Mouse (Mus musculus) limb, embryonic 11.5 days (tissue): ENCODE data around the gene Ddo. TPM values are rescaled to one million over a fixed set of nuclear protein-coding genes. Genes with fewer than 3 reads are reported as not detected.

ENCODE experiments used
- ATAC-seq: fragments of 200-750 bp; cut with Nextera tagmentation; 2 replicates; pipeline ENCODE4 v1.8.0; 2017; ENCODE audit warnings: low read depth; ENCODE audit not compliant: insufficient number of reproducible peaks, low FRiP score, low TSS enrichment
- DNase-seq: peaks from one replicate; pipeline ENCODE4 v3.0.0-alpha.2; 2015; ENCODE audit warnings: low spot score
- H3K27ac ChIP-seq: fragments of 300-500 bp; sonication (generic); replicated peaks from 2 replicates; pipeline ENCODE4 v1.5.1; 2014; ENCODE audit warnings: low read depth, mild to moderate bottlenecking, low read length
- H3K27me3 ChIP-seq: fragments of 300-500 bp; sonication (generic); 2 replicates; pipeline ENCODE4 v1.6.1; 2014; ENCODE audit warnings: mild to moderate bottlenecking, low read length, mixed read lengths; ENCODE audit not compliant: control insufficient read depth, insufficient read depth
- H3K36me3 ChIP-seq: fragments of 300-500 bp; sonication (generic); 2 replicates; pipeline ENCODE4 v1.6.1; 2014; ENCODE audit warnings: mild to moderate bottlenecking, low read length, moderate library complexity, mixed read lengths; ENCODE audit not compliant: control insufficient read depth, insufficient read depth
- H3K4me1 ChIP-seq: fragments of 300-500 bp; sonication (generic); 2 replicates; pipeline ENCODE4 v1.6.1; 2014; ENCODE audit warnings: low read length, mixed read lengths; ENCODE audit not compliant: control insufficient read depth, insufficient read depth
- H3K4me2 ChIP-seq: fragments of 300-500 bp; sonication (generic); 2 replicates; pipeline ENCODE4 v1.6.1; 2014; ENCODE audit warnings: low read depth, mild to moderate bottlenecking, moderate library complexity; ENCODE audit not compliant: severe bottlenecking
- H3K4me3 ChIP-seq: fragments of 300-500 bp; sonication (generic); 2 replicates; pipeline ENCODE4 v1.5.1; 2014; ENCODE audit warnings: low read depth, low read length
- H3K9ac ChIP-seq: fragments of 300-500 bp; sonication (generic); 2 replicates; pipeline ENCODE4 v1.6.1; 2014; ENCODE audit warnings: mild to moderate bottlenecking, low read length
- H3K9me3 ChIP-seq: fragments of 300-500 bp; sonication (generic); 2 replicates; pipeline ENCODE4 v1.6.1; 2016; ENCODE audit warnings: low read length; ENCODE audit not compliant: control insufficient read depth
- WGBS: fragments of 180-500 bp; shearing (Covaris S2); extraction: QIAGEN DNeasy Blood & Tissue Kit; methylation state at CpG from one replicate; pipeline ENCODE4 v1.1.7; 2014; 5-methylcytosine and 5-hydroxymethylcytosine counted together
- polyA plus RNA-seq: library from polyadenylated mRNA; unstranded; fragments of >200 nt; fragmentation: Nextera tagmentation; extraction: Ambion mirVana; gene quantifications from 2 replicates; pipeline ENCODE4 v1.2.1, GENCODE M21; 2014

The Ddo gene
- polyA plus RNA-seq, 1 experiment from 2014 or later, result 0.15 TPM

GRCm38 (mm10) chr10:40672587-40673296, 42.9 kb downstream of the Ddo start:
- Histone ChIP-seq H3K9me3 (no peaks in the 10 kb centered on the region), H3K4me2 (no peak overlapping the region), H3K9ac (no peak overlapping the region), H3K27ac (no peak overlapping the region), H3K36me3 (no peaks in the 10 kb centered on the region), H3K4me3 (no peak overlapping the region), H3K4me1 (0 out of 2 replicates have a peak, but pooled peaks cover 2% of the 10 kb centered on the region), H3K27me3 (no peaks in the 10 kb centered on the region)
- no peak for ATAC-seq
- WGBS, result 62% methylated on average over 8 of the region's 8 CpGs
- no peak for DNase-seq

DNA sequence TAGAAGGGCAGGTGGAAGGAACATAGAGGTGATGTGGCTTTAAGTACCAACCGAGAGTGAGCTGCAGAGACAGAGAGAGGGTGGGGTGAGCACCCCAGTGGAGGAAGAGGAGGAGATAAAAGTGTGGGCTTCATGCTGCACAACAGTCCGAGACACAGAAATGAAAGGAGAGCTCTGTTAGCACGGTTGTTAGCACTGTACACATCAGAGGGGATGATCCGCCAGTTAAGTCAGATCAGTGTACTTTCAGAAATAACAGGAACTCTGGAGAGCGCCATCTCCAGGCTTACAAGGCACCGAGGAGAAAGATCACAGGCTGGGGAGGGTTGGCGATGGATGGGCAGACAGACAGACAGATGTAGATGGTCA, 43.5 kb downstream of the Ddo start:
- H3K4me2 ChIP-seq, result no peak overlapping the region
- H3K9ac ChIP-seq, result no peak overlapping the region
- ATAC-seq (no peak), DNase-seq (no peak)
- H3K27ac ChIP-seq, result no peak overlapping the region
- 69% methylated on average over 7 of the region's 7 CpGs for WGBS
- 0 out of 2 replicates have a peak, but pooled peaks cover 2% of the 10 kb centered on the region for H3K4me1 ChIP-seq
- no peaks in the 10 kb centered on the region for H3K27me3 ChIP-seq
- no peak overlapping the region for H3K4me3 ChIP-seq
- no peaks in the 10 kb centered on the region for H3K36me3 ChIP-seq
- H3K9me3 ChIP-seq, result no peaks in the 10 kb centered on the region

DNA sequence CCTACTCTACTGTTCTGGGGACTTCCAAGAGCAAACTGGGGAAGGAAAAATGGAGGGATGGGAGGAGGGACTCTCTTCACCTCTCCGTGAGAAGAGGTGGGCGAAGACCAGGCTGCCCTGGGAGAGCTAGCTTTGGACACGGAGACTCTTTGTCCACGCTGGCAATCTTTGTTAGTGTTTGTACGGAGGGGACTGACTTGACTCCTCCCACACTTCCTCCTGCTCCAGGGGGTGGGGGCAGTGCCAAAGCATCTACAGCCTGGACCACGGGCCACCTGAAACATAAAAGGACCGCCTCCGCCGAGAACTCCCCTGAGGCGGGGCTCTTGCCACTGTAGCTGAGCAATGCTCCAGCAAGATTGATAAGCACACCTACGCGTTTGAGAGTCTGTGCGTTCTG, 44.3 kb downstream of the Ddo start:
- Histone ChIP-seq H3K27ac (no peak overlapping the region), H3K4me3 (peak overlapping the region; percentile 27)

DNA sequence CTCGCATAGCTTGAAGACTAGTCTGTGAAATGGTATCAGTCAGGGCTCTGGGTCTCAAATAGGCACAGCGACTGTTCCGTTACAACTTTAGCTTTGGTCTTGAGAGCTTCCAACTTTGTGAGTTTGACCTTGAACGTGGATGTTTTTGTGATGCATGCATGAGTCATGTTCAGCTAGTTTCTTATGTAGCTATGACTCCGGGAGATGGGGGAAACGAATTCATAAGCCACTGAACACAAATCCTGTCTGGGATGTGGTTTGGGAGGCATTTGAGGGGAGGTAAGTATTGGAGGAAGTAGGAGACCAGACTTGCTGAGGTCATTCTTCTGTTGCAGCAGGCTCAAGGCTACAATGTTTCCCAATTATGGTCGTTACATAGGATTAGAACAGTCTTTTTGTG, 46.1 kb downstream of the Ddo start:
- H3K27me3 ChIP-seq, result no peaks in the 10 kb centered on the region
- no peaks in the 10 kb centered on the region for H3K9me3 ChIP-seq
- ATAC-seq (no peak), DNase-seq (no peak)
- 88% methylated on average over 7 of the region's 7 CpGs for WGBS
- no peak overlapping the region for H3K27ac ChIP-seq
- H3K4me1 ChIP-seq, result 0 out of 2 replicates have a peak, but pooled peaks cover 2% of the 10 kb centered on the region
- no peak overlapping the region for H3K4me2 ChIP-seq
- H3K4me3 ChIP-seq, result no peak overlapping the region
- H3K36me3 ChIP-seq, result no peaks in the 10 kb centered on the region
- H3K9ac ChIP-seq, result no peak overlapping the region

More for the DNA sequence above, 44.3 kb downstream of the Ddo start:
- peak overlapping the region; percentile 52 for H3K4me2 ChIP-seq
- peak; percentile 69 for DNase-seq
- no peaks in the 10 kb centered on the region for H3K27me3 ChIP-seq
- no peaks in the 10 kb centered on the region for H3K9me3 ChIP-seq
- no peaks in the 10 kb centered on the region for H3K36me3 ChIP-seq
- no peak for ATAC-seq
- 0 out of 2 replicates have a peak, but pooled peaks cover 2% of the 10 kb centered on the region for H3K4me1 ChIP-seq
- 6% methylated on average over 13 of the region's 13 CpGs for WGBS
- peak overlapping the region; percentile 37 for H3K9ac ChIP-seq

DNA sequence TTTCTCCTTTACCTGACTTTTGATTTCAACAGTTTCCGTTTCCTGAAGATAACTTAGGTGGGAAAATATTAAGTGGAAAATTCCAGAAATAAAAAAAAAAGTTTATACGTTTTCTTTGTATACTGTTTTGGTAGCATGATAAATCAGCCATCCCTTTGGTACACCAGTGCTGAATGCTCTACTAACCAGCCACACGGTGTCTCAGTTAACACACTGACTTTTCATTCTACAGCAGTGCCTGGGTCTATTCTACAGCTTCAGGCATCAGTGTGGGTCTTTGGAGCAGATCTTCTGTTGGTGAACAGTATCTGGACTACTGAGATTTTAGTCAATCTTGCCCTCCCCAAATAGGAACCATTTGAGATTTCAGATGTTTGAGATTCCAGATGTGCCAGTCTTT, 48.7 kb downstream of the Ddo start:
- Histone ChIP-seq H3K27me3 (no peaks in the 10 kb centered on the region), H3K27ac (no peak overlapping the region), H3K4me1 (0 out of 2 replicates have a peak, but pooled peaks cover 6% of the 10 kb centered on the region), H3K4me3 (no peak overlapping the region), H3K9me3 (no peaks in the 10 kb centered on the region), H3K9ac (no peak overlapping the region), H3K4me2 (no peak overlapping the region), H3K36me3 (no peaks in the 10 kb centered on the region)
- DNase-seq (no peak), ATAC-seq (no peak)
- WGBS, result 83% methylated on average over 3 of the region's 3 CpGs

DNA sequence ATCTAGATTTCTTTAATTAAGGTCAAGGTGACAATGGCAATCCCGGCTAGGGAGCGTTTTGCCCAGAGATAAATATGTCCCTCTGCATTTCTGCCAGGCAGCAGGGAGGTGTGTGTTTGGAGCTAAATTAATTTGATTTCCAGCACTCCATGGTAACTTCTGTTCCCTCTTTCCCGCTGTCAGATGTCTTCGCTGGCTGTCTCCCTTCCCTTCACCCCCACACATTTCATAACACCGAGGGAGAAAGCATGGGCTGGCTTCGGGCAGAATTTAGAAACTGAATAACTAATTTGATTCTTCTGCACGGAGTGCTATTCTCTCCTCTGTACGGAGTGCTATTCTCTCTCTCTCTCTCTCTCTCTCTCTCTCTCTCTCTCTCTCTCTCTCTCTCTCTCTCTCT, 52.7 kb downstream of the Ddo start:
- Histone ChIP-seq H3K4me3 (no peak overlapping the region), H3K27me3 (no peaks in the 10 kb centered on the region), H3K9ac (no peak overlapping the region), H3K4me2 (peak overlapping the region; percentile 97), H3K27ac (no peak overlapping the region), H3K4me1 (peaks cover 8% of the 10 kb centered on the region; the same call in 1 of the 2 replicates), H3K36me3 (no peaks in the 10 kb centered on the region), H3K9me3 (no peaks in the 10 kb centered on the region)
- WGBS, result 41% methylated on average over 8 of the region's 8 CpGs
- DNase-seq (peak; percentile 20), ATAC-seq (no peak)

DNA sequence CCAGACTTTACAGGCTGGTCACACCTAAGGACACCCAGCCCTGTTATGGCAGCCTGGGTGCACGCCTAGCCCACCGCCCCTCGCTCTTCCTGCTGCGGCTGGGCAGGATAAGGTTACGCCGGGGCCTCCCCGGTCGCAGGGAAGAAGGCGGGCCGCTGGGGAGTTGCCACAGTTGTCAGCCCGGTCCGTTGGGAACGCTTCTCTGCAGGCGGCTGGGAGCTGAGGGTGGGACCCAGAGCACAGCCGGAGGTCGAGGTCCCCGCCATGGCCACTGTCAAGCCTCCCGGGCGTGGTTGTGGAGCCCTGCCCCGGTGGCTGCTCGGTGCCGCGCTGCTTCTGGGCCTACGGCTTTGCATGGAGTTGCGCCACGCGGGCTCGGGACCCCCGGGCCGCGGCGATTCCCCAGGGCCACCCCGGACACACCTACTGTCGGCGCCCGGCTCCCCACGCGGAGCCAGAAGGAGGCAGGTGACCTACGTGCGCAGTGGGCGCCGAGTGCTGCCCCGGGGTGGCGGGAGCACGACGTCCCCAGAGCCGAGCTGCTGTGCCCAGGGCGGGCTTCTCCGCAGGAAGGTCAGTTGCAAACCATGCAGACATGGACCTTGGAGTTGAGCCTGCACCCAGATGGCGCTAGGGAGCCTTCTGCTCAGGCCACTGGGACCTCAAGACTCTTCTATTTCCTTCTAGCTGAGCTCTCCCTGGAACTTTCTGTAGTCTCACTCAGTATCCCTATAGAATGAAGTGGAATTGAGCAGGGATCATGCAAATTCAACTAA, 53.5 kb downstream of the Ddo start, which contains the start of gene Mettl24:
TSS of gene Mettl24 (plus strand) at position 191 of the 776 bp plus-strand sequence.
- Histone ChIP-seq H3K9ac (peak within 1 kb of the TSS; percentile 85), H3K27ac (no peak within 1 kb of the TSS), H3K4me1 (peaks cover 8% of the 10 kb centered on the region; the same call in 1 of the 2 replicates), H3K36me3 (no peaks in the 10 kb centered on the region), H3K4me2 (peak within 1 kb of the TSS; percentile 97), H3K4me3 (peak within 1 kb of the TSS; percentile 52), H3K27me3 (no peaks in the 10 kb centered on the region), H3K9me3 (no peaks in the 10 kb centered on the region)
- DNase-seq, result peak; percentile 86
- peak; percentile 81; the same call in 1 of the 2 replicates for ATAC-seq
- WGBS, result under 1% methylated on average over 50 of the region's 50 CpGs

DNA sequence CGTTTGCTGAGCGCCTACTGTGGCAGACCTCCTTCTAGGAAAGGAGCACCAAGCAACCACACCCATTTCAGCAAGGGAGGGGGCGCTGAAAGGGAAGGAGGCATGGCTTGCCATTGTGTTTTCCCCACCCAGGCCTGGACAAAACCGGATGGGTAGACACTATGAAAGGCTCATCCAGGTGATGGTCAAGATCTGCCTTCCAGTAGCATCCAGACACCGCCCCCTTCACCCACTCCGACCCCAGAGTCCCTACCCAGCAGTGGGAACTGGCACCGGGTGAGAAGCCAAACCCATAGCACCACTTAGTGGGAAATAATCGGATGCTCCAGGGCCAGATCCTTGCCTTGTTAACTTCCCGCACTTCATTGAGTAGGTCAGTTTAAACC, 54.0 kb downstream of the Ddo start:
- peak overlapping the region; percentile 97; the same call in 1 of the 2 replicates for H3K4me2 ChIP-seq
- H3K9me3 ChIP-seq, result no peaks in the 10 kb centered on the region
- WGBS, result 53% methylated on average over 9 of the region's 9 CpGs
- no peaks in the 10 kb centered on the region for H3K36me3 ChIP-seq
- no peaks in the 10 kb centered on the region for H3K27me3 ChIP-seq
- H3K4me3 ChIP-seq, result peak overlapping the region; percentile 52; the same call in 1 of the 2 replicates
- H3K4me1 ChIP-seq, result peaks cover 8% of the 10 kb centered on the region; the same call in 1 of the 2 replicates
- DNase-seq (no peak), ATAC-seq (no peak)
- no peak overlapping the region for H3K27ac ChIP-seq
- H3K9ac ChIP-seq, result no peak overlapping the region
